Mouse (Mus musculus) R1 (cell line): Measurements from ENCODE around the gene B4galnt4.

Experiments used
- DNase-seq: peaks from one replicate; pipeline ENCODE4 v3.0.0-alpha.2; 2018; ENCODE audit warnings: low read depth, low spot score

B4galnt4 gene

GRCm38 (mm10) chr7:141070058-141070862, 9.4 kb downstream of the B4galnt4 start:
- DNase-seq: peak; percentile 96

GRCm38 (mm10) chr7:141072017-141072745, 11.3 kb downstream of the B4galnt4 start:
- peak; percentile 64 for DNase-seq

GRCm38 (mm10) chr7:141073782-141074181, 12.9 kb downstream of the B4galnt4 start:
- DNase-seq: no peak

- no peak for DNase-seq
Observed at GRCm38 (mm10) chr7:141077841-141078240, 16.9 kb downstream of the B4galnt4 start, which contains the start of gene Pkp3. Pkp3 (plus strand) TSS chr7:141078218.

GRCm38 (mm10) chr7:141078876-141079275, 18.0 kb downstream of the B4galnt4 start:
- DNase-seq: no peak

- no peak for DNase-seq
Observed at GRCm38 (mm10) chr7:141079481-141080449, 18.9 kb downstream of the B4galnt4 start.

GRCm38 (mm10) chr7:141087894-141088293, 27.0 kb downstream of the B4galnt4 start:
- peak; percentile 83 for DNase-seq

GRCm38 (mm10) chr7:141088473-141088872, 27.6 kb downstream of the B4galnt4 start:
- DNase-seq: no peak

GRCm38 (mm10) chr7:141090228-141090627, 29.3 kb downstream of the B4galnt4 start:
- no peak for DNase-seq

- DNase-seq: peak; percentile 97
Observed at GRCm38 (mm10) chr7:141092051-141092735, 31.3 kb downstream of the B4galnt4 start.

GRCm38 (mm10) chr7:141093950-141094349, 33.0 kb downstream of the B4galnt4 start:
- DNase-seq: no peak

GRCm38 (mm10) chr7:141094487-141095205, 33.7 kb downstream of the B4galnt4 start:
- no peak for DNase-seq

- peak; percentile 65 for DNase-seq
Observed at GRCm38 (mm10) chr7:141096021-141096420, 35.1 kb downstream of the B4galnt4 start.

- peak; percentile 88 for DNase-seq
Observed at GRCm38 (mm10) chr7:141096649-141097056, 35.7 kb downstream of the B4galnt4 start.

- no peak for DNase-seq
Observed at GRCm38 (mm10) chr7:141097177-141097576, 36.3 kb downstream of the B4galnt4 start.

- DNase-seq: peak; percentile 80
Observed at GRCm38 (mm10) chr7:141099911-141100691, 39.2 kb downstream of the B4galnt4 start, which contains the start of gene Sigirr. Sigirr (minus strand) TSS chr7:141100572.

GRCm38 (mm10) chr7:141103161-141103560, 42.3 kb downstream of the B4galnt4 start:
- DNase-seq: no peak

GRCm38 (mm10) chr7:141115874-141116273, 55.0 kb downstream of the B4galnt4 start:
- no peak for DNase-seq

GRCm38 (mm10) chr7:141117636-141118035, 56.7 kb downstream of the B4galnt4 start, which contains the start of gene Ano9:
Ano9 (minus strand) TSS chr7:141117806.
- DNase-seq: peak; percentile 84
